ENCODE assay signal across 14 mouse cellular contexts in genomic region chr1:66495310-66496012, GRCm38 (mm10). TPM values are rescaled to one million over a fixed set of nuclear protein-coding genes. Genes with fewer than 3 reads are reported as not detected.
A peak's percentile ranks its signal among the peaks of the same experiment; 100 is the strongest.
DNase-seq lines count a peak whose midpoint lies in the region; ATAC-seq and TF ChIP-seq lines count a peak whose summit lies in the region.
"Had no signal": no experiment of that assay in that cellular context is flagged by ENCODE, and none has a peak within 500 bp of the region (broad histone marks: within the 10 kb centered on the region; RNA-seq: fewer than 3 reads in every experiment).

No protein-coding gene starts in this region.

- H3K4me1 ChIP-seq in kidney, postnatal 0 days (replicated peaks; ENCODE audit: insufficient read depth, low read length), result no peaks in the 10 kb centered on the region
- H3K4me1 ChIP-seq in kidney, embryonic 14.5 days (ENCODE audit: control insufficient read depth, insufficient read depth, low read length), result no peaks in the 10 kb centered on the region
- H3K4me1 ChIP-seq in forebrain, embryonic 13.5 days, result peaks cover 6% of the 10 kb centered on the region; the same call in 1 of the 2 replicates
- H3K4me1 ChIP-seq in neural tube, embryonic 15.5 days, result no peaks in the 10 kb centered on the region
- H3K4me1 ChIP-seq: heart, embryonic 15.5 days; liver, embryonic 15.5 days had no signal

- TF ChIP-seq CTCF in kidney, postnatal 0 days (IDR thresholded peaks at IDR 0.05; ENCODE audit: low read depth), result no peak

- no peaks in the 10 kb centered on the region for H3K36me3 ChIP-seq in kidney, postnatal 0 days (ENCODE audit: insufficient read depth, low read length)
- H3K36me3 ChIP-seq in kidney, embryonic 14.5 days (ENCODE audit: control insufficient read depth, insufficient read depth, low read length), result no peaks in the 10 kb centered on the region
- no peaks in the 10 kb centered on the region for H3K36me3 ChIP-seq in forebrain, embryonic 13.5 days (ENCODE audit: poor library complexity, severe bottlenecking)
- no peaks in the 10 kb centered on the region for H3K36me3 ChIP-seq in neural tube, embryonic 15.5 days
- H3K36me3 ChIP-seq: heart, embryonic 15.5 days; liver, embryonic 15.5 days had no signal

- no peaks in the 10 kb centered on the region for H3K9me3 ChIP-seq in kidney, postnatal 0 days (replicated peaks; ENCODE audit: low read length)
- no peaks in the 10 kb centered on the region for H3K9me3 ChIP-seq in kidney, embryonic 14.5 days (ENCODE audit: control insufficient read depth, low read length)
- no peaks in the 10 kb centered on the region for H3K9me3 ChIP-seq in forebrain, embryonic 13.5 days (replicated peaks)
- no peaks in the 10 kb centered on the region for H3K9me3 ChIP-seq in neural tube, embryonic 15.5 days (replicated peaks)
- H3K9me3 ChIP-seq: heart, embryonic 15.5 days; liver, embryonic 15.5 days had no signal

- peak; percentile 9 for DNase-seq in kidney, postnatal 0 days (ENCODE audit: low spot score)
- DNase-seq in mesoderm, embryonic 11.5 days (ENCODE audit: low read depth, low spot score), result peak; percentile 9
- no peak for DNase-seq in frontal cortex, postnatal 14 days (ENCODE audit: low spot score in 2 of 2)
- DNase-seq in left cerebral cortex, adult 8-10 months (ENCODE audit: low spot score in 2 of 2), result no peak
- DNase-seq: adrenal gland, adult 8-10 months; gastrocnemius, postnatal 14 days; layer of hippocampus, adult 9-11 months had no signal

- no peak overlapping the region for H3K27ac ChIP-seq in kidney, postnatal 0 days
- no peak overlapping the region for H3K27ac ChIP-seq in kidney, embryonic 14.5 days (ENCODE audit: low read depth, low read length)
- H3K27ac ChIP-seq in forebrain, embryonic 13.5 days, result no peak overlapping the region
- H3K27ac ChIP-seq in neural tube, embryonic 15.5 days (replicated peaks), result no peak overlapping the region
- H3K27ac ChIP-seq: heart, embryonic 15.5 days; liver, embryonic 15.5 days had no signal

- H3K9ac ChIP-seq in kidney, postnatal 0 days (ENCODE audit: low read depth, low read length), result no peak overlapping the region
- no peak overlapping the region for H3K9ac ChIP-seq in kidney, embryonic 14.5 days (ENCODE audit: low read depth, low read length)
- H3K9ac ChIP-seq in forebrain, embryonic 13.5 days, result no peak overlapping the region
- no peak overlapping the region for H3K9ac ChIP-seq in neural tube, embryonic 15.5 days (replicated peaks)
- H3K9ac ChIP-seq: heart, embryonic 15.5 days; liver, embryonic 15.5 days had no signal

- no peak for ATAC-seq in kidney, postnatal 0 days (replicated peaks; ENCODE audit: low FRiP score, low read depth)
- ATAC-seq in kidney, embryonic 14.5 days (ENCODE audit: low FRiP score, low TSS enrichment), result no peak; the same call in 1 of the 2 replicates
- ATAC-seq in forebrain, embryonic 13.5 days, result peak; percentile 61
- no peak; the same call in 1 of the 2 replicates for ATAC-seq in neural tube, embryonic 15.5 days (ENCODE audit: low FRiP score)

- H3K4me3 ChIP-seq in kidney, postnatal 0 days (replicated peaks; ENCODE audit: low read depth, low read length), result no peak overlapping the region
- no peak overlapping the region for H3K4me3 ChIP-seq in kidney, embryonic 14.5 days (ENCODE audit: low read length)
- H3K4me3 ChIP-seq in forebrain, embryonic 13.5 days, result no peak overlapping the region
- H3K4me3 ChIP-seq in neural tube, embryonic 15.5 days (replicated peaks), result no peak overlapping the region
- H3K4me3 ChIP-seq: heart, embryonic 15.5 days; liver, embryonic 15.5 days had no signal

- whole genome bisulfite sequencing in kidney, postnatal 0 days, result 70% methylated on average over 3 of the region's 3 CpGs
- 76% methylated on average over 3 of the region's 3 CpGs for WGBS in kidney, embryonic 14.5 days
- 28% methylated on average over 3 of the region's 3 CpGs for whole genome bisulfite sequencing in forebrain, embryonic 13.5 days
- WGBS in neural tube, embryonic 15.5 days, result 36% methylated on average over 3 of the region's 3 CpGs

- no peaks in the 10 kb centered on the region for H3K27me3 ChIP-seq in kidney, postnatal 0 days (ENCODE audit: insufficient read depth, low read length)
- no peaks in the 10 kb centered on the region for H3K27me3 ChIP-seq in kidney, embryonic 14.5 days (ENCODE audit: control insufficient read depth, insufficient read depth, low read length)
- no peaks in the 10 kb centered on the region for H3K27me3 ChIP-seq in forebrain, embryonic 13.5 days
- H3K27me3 ChIP-seq in neural tube, embryonic 15.5 days (replicated peaks), result no peaks in the 10 kb centered on the region
- H3K27me3 ChIP-seq: CH12.LX; heart, embryonic 15.5 days; liver, embryonic 15.5 days had no signal

- no peak overlapping the region for H3K4me2 ChIP-seq in kidney, postnatal 0 days (ENCODE audit: low read length)
- no peak overlapping the region for H3K4me2 ChIP-seq in kidney, embryonic 14.5 days (replicated peaks; ENCODE audit: low read depth, low read length)
- no peak overlapping the region for H3K4me2 ChIP-seq in forebrain, embryonic 13.5 days
- H3K4me2 ChIP-seq in neural tube, embryonic 15.5 days, result no peak overlapping the region
- H3K4me2 ChIP-seq: heart, embryonic 15.5 days; liver, embryonic 15.5 days had no signal

RNA-seq across cellular contexts. Expression of gene Unc80, which starts 27.3 kb away (rescaled TPM):
- 0.01 and 0.04 TPM in 2 replicates for polyA plus RNA-seq in kidney, postnatal 0 days (2015; fragmentation: Nextera tagmentation; extraction: Ambion mirVana)
- polyA plus RNA-seq in kidney, embryonic 14.5 days (2014; fragmentation: Nextera tagmentation; extraction: Ambion mirVana), result 0.01 and 0.37 TPM in 2 replicates
- 1.7 and 1.8 TPM in 2 replicates for polyA plus RNA-seq in forebrain, embryonic 13.5 days (2015; fragmentation: Nextera tagmentation; extraction: Ambion mirVana)
- polyA plus RNA-seq in neural tube, embryonic 15.5 days (2015; fragmentation: Nextera tagmentation; extraction: Ambion mirVana), result 9.9 and 10.2 TPM in 2 replicates
- total RNA-seq in left cerebral cortex, adult 8-10 months (2022), result 100 to 1,000 TPM; 219 to 291 (median 249) TPM
- total RNA-seq: common myeloid progenitor, adult 5-6 weeks had no signal
- polyA plus RNA-seq: liver, embryonic 15.5 days had no signal

Comparison
In these comparisons a context has a peak if more than half of its experiments do, and no peak if none do; other contexts are left out.
1. DNase-seq: peak in kidney, postnatal 0 days (single experiment) and mesoderm, embryonic 11.5 days (single experiment); none in frontal cortex, postnatal 14 days (0 of 2) and left cerebral cortex, adult 8-10 months (0 of 2).